Mouse (Mus musculus) large intestine, adult 2 months (tissue): Measurements from ENCODE around the gene Slc25a45. TPM values are rescaled to one million over a fixed set of nuclear protein-coding genes. Genes with fewer than 3 reads are reported as not detected.
"Not testable (repeated sequence)": the region's sequence is repeated elsewhere in the genome, so short reads cannot be mapped to it uniquely, and the experiment has no call there.

ENCODE experiments used
- DNase-seq: peaks from one replicate; pipeline ENCODE4 v3.0.0-alpha.2; 2012; ENCODE audit warnings: low read depth, low spot score
- WGBS: fragments of 180-500 bp; shearing (Covaris S2); methylation state at CpG from one replicate; pipeline ENCODE4 v1.1.7; 2018; 5-methylcytosine and 5-hydroxymethylcytosine counted together
- polyA plus RNA-seq: library from polyadenylated mRNA; depleted of rRNA; stranded (reverse); fragments of >200 nt; gene quantifications from 2 replicates; pipeline ENCODE4 v1.2.3, GENCODE M21; 2012

Gene Slc25a45
- polyA plus RNA-seq, 1 experiment = 16.0 TPM

DNA sequence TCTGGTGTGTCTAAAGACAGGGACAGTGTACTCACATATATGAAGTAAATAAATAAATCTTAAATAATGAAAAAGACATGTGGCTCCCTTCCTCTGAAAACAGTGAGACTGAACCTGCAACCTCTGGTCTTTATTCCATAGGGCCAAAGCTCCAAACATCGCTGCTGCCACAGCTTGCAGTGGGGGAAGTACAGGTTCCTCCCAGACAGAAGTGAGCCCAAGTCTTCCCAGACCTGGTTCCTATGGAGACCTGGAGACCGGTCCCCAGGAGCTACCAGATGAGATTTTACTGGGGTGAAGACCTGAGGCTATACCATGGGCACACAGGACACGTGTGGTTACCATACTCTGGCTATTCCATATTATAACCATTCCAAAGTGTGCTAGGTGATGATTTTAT, 26.7 kb upstream of the Slc25a45 start:
- no peak for DNase-seq
- 65% methylated on average over 3 of the region's 3 CpGs for WGBS

- WGBS = 18% methylated on average over 5 of the region's 5 CpGs
- no peak for DNase-seq
Measured at GRCm38 (mm10) chr19:5851481-5851971, 26.1 kb upstream of the Slc25a45 start.

DNA sequence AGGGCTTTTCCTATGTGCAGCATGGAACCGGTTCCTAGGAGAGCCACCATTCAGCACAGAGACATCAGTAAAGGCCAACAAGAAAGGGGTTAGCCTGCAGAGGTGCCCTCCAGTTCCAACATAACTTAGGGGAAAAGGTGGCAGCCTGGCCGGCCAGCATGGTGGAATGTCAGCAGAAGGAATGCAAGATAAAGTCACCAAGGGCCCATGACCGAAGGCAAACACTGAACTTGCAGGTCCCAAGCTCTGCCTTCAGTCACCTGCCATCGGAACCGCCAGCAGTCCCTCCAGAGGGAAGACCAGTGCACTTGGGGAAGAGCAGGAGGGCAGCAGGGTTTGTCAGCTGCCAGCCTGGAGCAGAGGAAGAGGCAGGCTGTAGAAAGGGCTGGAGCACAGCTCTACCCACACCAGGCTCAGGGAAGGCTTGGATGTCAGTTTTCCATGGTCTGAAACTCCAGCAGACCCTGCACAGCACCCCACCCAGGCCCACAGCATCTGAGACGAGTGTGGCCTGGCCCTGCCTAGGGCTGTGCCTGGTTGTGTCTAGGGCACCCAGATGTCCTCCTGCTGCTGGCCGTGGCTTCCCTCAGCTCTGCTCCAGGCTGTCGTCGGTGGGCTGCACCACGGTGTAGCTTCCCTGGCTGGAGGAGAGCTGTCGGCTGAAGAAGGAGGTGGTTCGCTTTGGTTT, 25.4 kb upstream of the Slc25a45 start:
- 68% methylated on average over 12 of the region's 12 CpGs for WGBS
- no peak for DNase-seq

DNA sequence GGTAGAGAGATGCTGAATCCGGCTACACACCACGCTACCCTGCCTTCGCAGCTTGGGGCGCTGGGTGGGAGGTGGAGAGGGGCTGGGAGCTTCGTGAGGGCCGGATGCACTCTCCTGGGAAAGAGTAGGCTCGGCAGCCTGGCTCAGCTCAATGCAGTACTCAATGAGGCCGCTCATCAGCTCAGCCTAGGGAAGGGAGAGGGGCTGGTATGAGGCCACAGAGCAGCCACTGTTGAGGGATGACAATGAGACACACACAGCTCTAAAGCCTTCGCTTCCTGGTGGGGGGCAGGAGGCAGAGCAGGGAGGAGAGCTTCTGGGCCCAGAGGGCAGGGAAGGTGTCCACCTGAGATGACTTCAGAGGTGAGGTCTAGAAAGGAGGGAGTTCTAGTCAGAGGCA, 21.0 kb upstream of the Slc25a45 start:
- no peak for DNase-seq
- WGBS = 94% methylated on average over 9 of the region's 9 CpGs

DNA sequence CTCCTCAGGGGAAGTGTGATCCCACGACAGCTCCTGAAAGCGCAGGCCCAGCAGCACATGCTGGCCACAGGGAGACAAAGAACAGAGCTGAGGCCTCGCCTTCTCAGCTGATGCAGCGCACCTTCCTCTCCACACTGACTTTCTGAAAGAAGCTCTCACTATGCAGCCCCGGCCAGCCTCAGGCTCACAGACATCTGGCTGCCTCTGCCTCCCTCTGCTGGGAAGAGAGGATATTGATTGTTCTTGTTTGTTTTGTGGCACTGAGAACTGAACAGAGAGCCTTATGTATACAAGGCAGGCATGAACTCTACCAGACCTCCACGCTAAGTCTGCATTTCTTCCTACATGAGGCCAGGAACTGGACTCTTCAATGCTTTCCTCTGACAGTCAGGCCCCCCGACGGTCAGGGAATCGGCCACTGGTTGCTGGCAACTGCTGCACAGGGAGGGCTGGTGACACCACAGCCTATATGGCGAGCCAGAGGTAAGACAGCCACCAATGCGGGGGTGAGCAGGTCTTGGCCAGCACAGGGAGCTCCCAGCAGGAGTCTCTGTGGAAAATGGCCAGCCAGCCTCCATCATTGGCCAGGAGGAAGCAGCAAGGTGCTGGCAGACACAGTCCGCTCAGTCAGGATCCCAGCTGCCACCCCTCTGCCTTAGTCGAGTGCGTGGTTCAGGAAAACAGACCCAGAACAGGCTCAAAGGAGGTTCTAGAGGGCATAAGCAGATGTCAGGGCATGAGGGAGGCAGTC, 15.1 kb upstream of the Slc25a45 start:
- 98% methylated on average over 14 of the region's 14 CpGs for WGBS
- no peak for DNase-seq

DNA sequence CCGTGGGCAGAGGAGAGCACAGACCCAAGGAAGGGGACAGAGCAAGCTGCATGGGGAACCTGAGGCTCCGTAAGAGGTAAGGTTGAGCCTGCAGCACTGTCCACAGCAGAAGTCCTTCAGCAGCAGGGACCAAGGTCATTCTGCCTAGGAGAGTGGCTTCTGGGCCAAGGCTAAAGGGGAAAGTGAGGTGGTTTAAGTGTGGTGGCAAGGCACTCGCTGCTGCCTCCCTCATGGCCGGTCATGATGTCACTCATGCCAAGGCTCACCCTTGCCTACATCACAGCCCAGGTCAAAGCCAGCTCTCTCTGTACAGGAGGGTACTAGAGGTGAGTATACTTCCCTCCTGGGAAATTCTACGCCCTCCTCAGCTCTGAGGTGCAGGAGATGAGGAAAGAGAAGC, 13.8 kb upstream of the Slc25a45 start:
- DNase-seq = no peak

GRCm38 (mm10) chr19:5864710-5865398, 12.8 kb upstream of the Slc25a45 start:
- DNase-seq = no peak
- 92% methylated on average over 20 of the region's 20 CpGs for WGBS

More for the DNA sequence above, 13.8 kb upstream of the Slc25a45 start:
- WGBS = 98% methylated on average over 5 of the region's 5 CpGs

DNA sequence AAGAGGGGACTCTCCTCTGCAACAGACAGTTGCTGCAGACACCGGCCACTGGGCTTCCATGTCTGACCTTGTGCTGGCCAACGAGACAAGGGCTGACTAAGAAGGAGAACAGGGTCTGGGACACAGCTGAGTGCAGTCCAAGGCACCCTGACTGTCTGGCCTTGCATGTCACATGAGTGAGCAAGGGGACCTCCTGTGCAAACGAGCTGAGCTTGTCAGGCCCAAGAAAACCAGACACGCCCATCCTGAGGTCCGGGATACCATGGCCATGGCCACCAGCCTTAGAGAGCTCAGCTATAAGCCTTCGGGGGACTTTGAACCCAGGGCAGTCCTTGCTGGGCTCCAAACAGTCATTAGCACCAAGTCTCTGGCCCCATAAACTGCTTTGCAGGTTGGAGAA, 9.5 kb upstream of the Slc25a45 start:
- DNase-seq = no peak
- 51% methylated on average over 6 of the region's 6 CpGs for WGBS

GRCm38 (mm10) chr19:5871273-5871672, 6.3 kb upstream of the Slc25a45 start:
- DNase-seq = no peak
- 55% methylated on average over 7 of the region's 7 CpGs for WGBS

GRCm38 (mm10) chr19:5871683-5872082, 5.9 kb upstream of the Slc25a45 start:
- WGBS = 65% methylated on average over 6 of the region's 6 CpGs
- no peak for DNase-seq

DNA sequence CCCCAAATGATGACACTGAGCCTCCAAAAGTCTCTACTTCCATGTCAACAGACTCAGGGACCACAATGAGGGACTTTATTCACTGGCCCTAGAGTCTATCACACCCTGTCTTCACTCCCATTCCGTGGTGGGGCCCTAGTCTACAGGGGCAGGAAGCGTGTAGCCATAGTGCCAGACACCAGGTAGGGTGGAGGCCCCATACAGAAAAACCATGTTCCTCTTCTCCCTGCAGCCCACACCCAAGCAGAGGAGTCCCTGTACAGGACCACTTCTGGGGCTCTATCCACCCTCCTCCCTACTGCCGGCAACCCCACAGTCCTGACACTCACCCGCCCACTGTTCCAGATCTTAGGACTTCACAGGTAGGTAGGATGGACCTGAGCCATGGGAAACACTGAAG, 5.1 kb upstream of the Slc25a45 start:
- 84% methylated on average over 4 of the region's 4 CpGs for WGBS
- DNase-seq = no peak

GRCm38 (mm10) chr19:5872931-5873556, 4.6 kb upstream of the Slc25a45 start:
- no peak for DNase-seq
- WGBS = 86% methylated on average over 19 of the region's 19 CpGs

GRCm38 (mm10) chr19:5874391-5874968, 3.1 kb upstream of the Slc25a45 start:
- WGBS = 2% methylated on average over 13 of the region's 13 CpGs
- DNase-seq = no peak

- peak; percentile 71 for DNase-seq
- under 1% methylated on average over 37 of the region's 37 CpGs for WGBS
Measured at GRCm38 (mm10) chr19:5874969-5875480, 2.6 kb upstream of the Slc25a45 start, which contains the start of gene Frmd8. Frmd8 (minus strand) TSS chr19:5875274.

DNA sequence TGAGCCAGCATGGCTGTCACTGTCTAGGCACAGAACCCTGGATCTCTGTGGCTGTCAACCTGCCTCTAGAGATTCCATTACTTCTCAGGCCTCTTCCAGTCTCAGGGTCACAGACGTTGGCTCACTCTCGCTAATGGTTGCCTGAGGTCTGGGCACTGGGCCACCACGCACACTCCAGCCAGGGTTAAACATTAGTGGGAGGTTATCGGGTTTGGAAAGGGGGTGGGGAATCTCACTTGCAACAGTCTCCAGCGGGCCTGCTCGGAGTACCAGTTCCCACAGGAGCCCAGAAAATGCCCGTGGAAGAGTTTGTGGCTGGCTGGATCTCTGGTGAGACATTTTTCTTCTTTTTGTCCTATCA, 734 bp downstream of the Slc25a45 start:
- DNase-seq = no peak
- WGBS = 9% methylated on average over 7 of the region's 7 CpGs

DNA sequence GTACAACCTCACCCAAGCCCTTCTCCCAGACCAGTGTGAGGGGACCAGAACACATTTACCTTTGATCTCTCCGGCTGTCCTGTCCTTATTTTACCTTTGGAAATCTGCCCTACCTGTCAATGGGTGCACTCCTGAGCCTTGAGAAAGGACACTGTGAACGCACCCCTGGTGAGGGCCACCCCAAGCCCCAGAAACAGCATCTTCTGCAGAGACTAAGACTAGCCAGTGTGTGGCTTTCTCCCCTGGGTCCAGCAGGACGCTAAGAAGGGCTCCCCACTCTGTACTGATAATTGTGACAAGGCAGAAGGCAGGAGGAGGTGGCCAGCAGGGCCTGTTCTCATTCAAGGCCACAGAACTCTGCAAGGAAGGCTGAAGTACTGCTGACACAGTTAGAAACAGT, 1.3 kb downstream of the Slc25a45 start:
- WGBS = 51% methylated on average over 3 of the region's 3 CpGs
- no peak for DNase-seq

DNA sequence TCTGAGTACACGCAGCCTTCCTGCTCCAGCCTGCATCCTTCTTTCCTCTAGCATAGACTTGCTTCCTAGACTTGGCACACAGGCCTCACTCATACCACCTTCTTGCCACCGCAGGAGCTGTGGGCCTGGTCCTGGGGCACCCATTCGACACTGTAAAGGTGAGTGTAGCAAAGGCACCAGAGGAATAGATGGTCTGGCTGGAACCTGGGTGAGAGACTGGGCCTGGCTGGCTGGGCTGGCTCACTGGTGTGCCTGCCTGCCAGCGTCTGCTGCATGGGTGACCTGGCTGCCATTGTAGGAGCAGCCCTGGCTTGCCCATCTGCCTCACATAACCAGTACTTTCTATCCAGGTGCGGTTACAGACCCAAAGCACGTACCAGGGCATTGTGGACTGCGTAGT, 2.1 kb downstream of the Slc25a45 start:
- WGBS = 94% methylated on average over 7 of the region's 7 CpGs
- no peak for DNase-seq

GRCm38 (mm10) chr19:5881155-5881554, 3.5 kb downstream of the Slc25a45 start:
- no peak for DNase-seq
- WGBS = 47% methylated on average over 6 of the region's 6 CpGs

DNA sequence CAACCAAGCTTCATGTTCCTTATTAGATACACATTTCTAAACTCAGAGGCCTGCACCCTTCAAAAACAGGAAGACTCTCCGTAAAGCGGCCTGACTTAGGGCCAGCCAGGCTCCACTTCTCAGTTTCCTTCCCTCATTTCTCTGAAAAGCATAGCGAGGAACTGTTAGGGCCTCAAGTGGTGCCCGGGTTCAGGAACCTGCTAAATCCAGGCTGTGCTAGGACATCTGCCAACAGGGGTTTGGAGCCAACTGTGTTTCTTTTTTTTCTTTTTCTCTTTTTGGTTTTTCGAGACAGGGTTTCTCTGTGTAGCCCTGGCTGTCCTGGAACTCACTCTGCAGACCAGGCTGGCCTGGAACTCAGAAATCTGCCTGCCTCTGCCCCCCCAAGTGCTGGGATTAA, 4.5 kb downstream of the Slc25a45 start:
- WGBS = 69% methylated on average over 5 of the region's 5 CpGs
- DNase-seq = not testable (repeated sequence)

DNA sequence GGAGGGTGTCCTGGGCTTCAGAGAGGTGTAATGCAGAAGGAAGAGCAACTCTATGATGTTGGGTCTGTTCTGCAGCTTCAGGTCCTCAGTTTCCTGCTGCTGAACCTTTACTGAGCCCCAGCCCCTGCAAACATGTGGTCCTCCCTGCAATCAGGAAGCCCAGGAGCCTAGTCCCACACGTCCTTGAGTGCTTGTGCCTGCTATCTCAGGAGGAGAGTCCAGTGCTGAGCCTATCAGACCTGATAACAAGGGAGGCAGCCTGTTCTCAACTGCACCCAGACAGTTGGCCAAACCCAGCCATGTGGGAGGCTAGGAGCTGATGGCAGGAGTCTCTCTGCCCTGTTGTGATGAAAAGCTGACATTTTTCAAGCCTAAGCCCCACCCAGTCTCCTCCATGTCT, 6.3 kb downstream of the Slc25a45 start:
- 61% methylated on average over 1 of the region's 1 CpGs for WGBS

More for the DNA sequence above, 6.3 kb downstream of the Slc25a45 start:
- DNase-seq = no peak
